ENCODE assay signal across 23 mouse cellular contexts in genomic region chr4:127217048-127217447, GRCm38 (mm10). TPM values are rescaled to one million over a fixed set of nuclear protein-coding genes. Genes with fewer than 3 reads are reported as not detected.
DNase-seq lines count a peak whose midpoint lies in the region; TF ChIP-seq lines count a peak whose summit lies in the region.
"Had no signal": no experiment of that assay in that cellular context is flagged by ENCODE, and none has a peak within 500 bp of the region (broad histone marks: within the 10 kb centered on the region; RNA-seq: fewer than 3 reads in every experiment).

No protein-coding gene starts in this region.

- peaks cover 22% of the 10 kb centered on the region for H3K4me1 ChIP-seq in cerebellum, adult 2 months (ENCODE audit: control insufficient read depth, insufficient read depth, low read length)
- peaks cover 7% of the 10 kb centered on the region for H3K4me1 ChIP-seq in embryonic facial prominence, embryonic 10.5 days
- H3K4me1 ChIP-seq: embryonic facial prominence, embryonic 12.5 days; embryonic facial prominence, embryonic 15.5 days; hindbrain, embryonic 15.5 days had no signal

- no peak for TF ChIP-seq POLR2A in cerebellum, adult 2 months (IDR thresholded peaks at IDR 0.05; ENCODE audit: borderline replicate concordance, insufficient read depth, low read length)

- DNase-seq in cerebellum, adult 2 months, result peak in 1 of 2 experiments; percentile 38
- DNase-seq in cerebellum, adult 11-12 months, result no peak
- DNase-seq in MN1 (ENCODE audit: low spot score) (peak; percentile 30), NIH3T3 (ENCODE audit: low read depth) (peak; percentile 19)
- DNase-seq in adrenal gland, postnatal 36 days, result peak; percentile 34 to 44
- DNase-seq in lung, adult 18-20 months, result no peak
- DNase-seq in embryonic facial prominence, embryonic 10.5 days (ENCODE audit: low spot score), result no peak
- DNase-seq: embryo, embryonic 11 days; gastrocnemius, postnatal 10 days; gastrocnemius, postnatal 36 days; heart, adult 2 months; kidney, adult 2 months had no signal

- no peaks in the 10 kb centered on the region for H3K9me3 ChIP-seq in embryonic facial prominence, embryonic 10.5 days
- H3K9me3 ChIP-seq: embryonic facial prominence, embryonic 12.5 days; embryonic facial prominence, embryonic 15.5 days; forebrain, embryonic 12.5 days; forebrain, embryonic 15.5 days; heart, embryonic 10.5 days; heart, embryonic 13.5 days; hindbrain, embryonic 12.5 days; hindbrain, embryonic 15.5 days had no signal

- H3K4me3 ChIP-seq in cerebellum, adult 2 months (replicated peaks; ENCODE audit: insufficient read depth, low read depth, low read length), result no peak overlapping the region
- no peak overlapping the region for H3K4me3 ChIP-seq in embryonic facial prominence, embryonic 10.5 days
- H3K4me3 ChIP-seq: embryonic facial prominence, embryonic 12.5 days; embryonic facial prominence, embryonic 15.5 days; forebrain, embryonic 12.5 days; forebrain, embryonic 15.5 days; heart, adult 2 months; heart, embryonic 10.5 days; heart, embryonic 13.5 days; hindbrain, embryonic 12.5 days; hindbrain, embryonic 15.5 days had no signal

- peak overlapping the region; percentile 57 for H3K27ac ChIP-seq in cerebellum, adult 2 months (ENCODE audit: insufficient read depth, low read length)
- H3K27ac ChIP-seq in embryonic facial prominence, embryonic 10.5 days (replicated peaks), result no peak overlapping the region
- H3K27ac ChIP-seq: embryonic facial prominence, embryonic 12.5 days; embryonic facial prominence, embryonic 15.5 days; forebrain, embryonic 12.5 days; forebrain, embryonic 15.5 days; heart, adult 2 months; heart, embryonic 10.5 days; heart, embryonic 13.5 days; hindbrain, embryonic 12.5 days; hindbrain, embryonic 15.5 days had no signal

- no peaks in the 10 kb centered on the region for H3K36me3 ChIP-seq in embryonic facial prominence, embryonic 10.5 days (replicated peaks)
- H3K36me3 ChIP-seq: embryonic facial prominence, embryonic 12.5 days; embryonic facial prominence, embryonic 15.5 days; forebrain, embryonic 12.5 days; forebrain, embryonic 15.5 days; heart, embryonic 10.5 days; heart, embryonic 13.5 days; hindbrain, embryonic 12.5 days had no signal

- no peak for TF ChIP-seq CTCF in cerebellum, adult 2 months (IDR thresholded peaks at IDR 0.05; ENCODE audit: borderline replicate concordance, insufficient read depth, low read depth, low read length)

- 53% methylated on average over 11 of the region's 11 CpGs for WGBS in cerebellum, adult 2 months
- WGBS in embryonic facial prominence, embryonic 10.5 days, result 75% methylated on average over 11 of the region's 11 CpGs

- H3K27me3 ChIP-seq in cerebellum, adult 2 months (ENCODE audit: control insufficient read depth, insufficient read depth, low read length), result no peaks in the 10 kb centered on the region
- peaks cover 52% of the 10 kb centered on the region for H3K27me3 ChIP-seq in embryonic facial prominence, embryonic 10.5 days (replicated peaks; ENCODE audit: low read depth, poor library complexity, severe bottlenecking)

RNA-seq across cellular contexts. Expression of gene Smim12, which starts 26.5 kb away (rescaled TPM):
- 95.5 and 106 TPM in 2 replicates for polyA plus RNA-seq in cerebellum, adult 2 months (2012; rRNA removed)
- 10 to 100 TPM; 51.5 to 52.6 TPM for total RNA-seq in adrenal gland, postnatal 36 days (2021)
- polyA plus RNA-seq in embryonic facial prominence, embryonic 10.5 days (2016; fragmentation: Nextera tagmentation; extraction: Ambion mirVana), result 73.7 and 80.0 TPM in 2 replicates

RNA-seq across cellular contexts. Expression of gene Dlgap3, which starts 48.0 kb away (rescaled TPM):
- 56.1 and 59.8 TPM in 2 replicates for polyA plus RNA-seq in cerebellum, adult 2 months (2012; rRNA removed)
- 1 to 10 TPM; 3.1 to 5.6 TPM for total RNA-seq in adrenal gland, postnatal 36 days (2021)
- 0.83 and 0.98 TPM in 2 replicates for polyA plus RNA-seq in embryonic facial prominence, embryonic 10.5 days (2016; fragmentation: Nextera tagmentation; extraction: Ambion mirVana)
- total RNA-seq: granulocyte monocyte progenitor cell, adult 5-6 weeks; hematopoietic stem cell, adult 5-6 weeks had no signal
- polyA plus RNA-seq: activated CD4-positive, CD25-positive, alpha-beta regulatory T cell, adult 4 months had no signal

Comparison
In these comparisons a context has a peak if more than half of its experiments do, and no peak if none do; other contexts are left out.
1. DNase-seq: peak in MN1 (single experiment), NIH3T3 (single experiment) and adrenal gland, postnatal 36 days (2 of 2); none in cerebellum, adult 11-12 months (single experiment), lung, adult 18-20 months (0 of 2) and embryonic facial prominence, embryonic 10.5 days (single experiment).
2. RNA of gene Dlgap3, which starts 48.0 kb away (polyA plus RNA-seq): 56.1 to 59.8 TPM in cerebellum, adult 2 months; 0.83 to 0.98 TPM in embryonic facial prominence, embryonic 10.5 days; every median in the first group is over 10 times any median in the second.